Mouse (Mus musculus) layer of hippocampus, postnatal 10 days (tissue): ENCODE results near the gene Nfe2l2. TPM values are rescaled to one million over a fixed set of nuclear protein-coding genes. Genes with fewer than 3 reads are reported as not detected.

Experiments
- DNase-seq, 2 experiments: peaks; one replicate each; pipeline ENCODE4 v3.0.0; 2021; ENCODE audit warnings: low spot score in 2 of 2
- microRNA-seq, 2 experiments: library from miRNA; unstranded; fragments of <30 nt; microRNA quantifications; one replicate each; pipeline ENCODE4 v1.2.0; 2021
- total RNA-seq, 2 experiments: library from RNA; stranded (reverse); gene quantifications; 2 replicates each; pipeline ENCODE4 v1.2.3; 2021

Gene Nfe2l2
- total RNA-seq, 2 experiments from 2014 or later: 9.9 to 10.4 TPM

- no peak for DNase-seq
These were observed 77.6 kb downstream of the Nfe2l2 start for GRCm38 (mm10) chr2:75626597-75627440.

Small RNAs within 50 kb of the gene (microRNA-seq; reads per million reads assigned to microRNA genes)
- gene Gm24574: 0 reads per million in 2 experiments

Other genes with a start within 250 kb of the Nfe2l2 start
- 100 to 1,000 TPM; 380 to 423 TPM for gene Hnrnpa3, start 45.4 kb downstream of the Nfe2l2 start, total RNA-seq
- gene Agps, start 127.5 kb upstream of the Nfe2l2 start, total RNA-seq: 10 to 100 TPM; 58.4 to 58.7 TPM
- 10 to 100 TPM; 12.3 to 12.8 TPM for gene Ttc30b, start 233.9 kb upstream of the Nfe2l2 start, total RNA-seq